Mouse (Mus musculus): Measurements from ENCODE around the gene Ucp3. TPM values are rescaled to one million over a fixed set of nuclear protein-coding genes. Genes with fewer than 3 reads are reported as not detected.
A peak's percentile ranks its signal among the peaks of the same experiment; 100 is the strongest.

Ucp3 gene
- total and polyA plus RNA-seq, 2 experiments from 2014 or later: 0.16 TPM; not detected in 1

GRCm38 (mm10) chr7:100487301-100487700 lies 14.5 kb downstream of the Ucp3 start:
- WGBS: 73% methylated on average over 2 of the region's 2 CpGs
- no peak for DNase-seq (ENCODE audit: low spot score)

GRCm38 (mm10) chr7:100488474-100489048 lies 15.8 kb downstream of the Ucp3 start:
- WGBS: 28% methylated on average over 10 of the region's 10 CpGs
- no peak for TF ChIP-seq CTCF (IDR thresholded peaks at IDR 0.05)
- 0 out of 2 replicates have a peak, but pooled peaks cover 3% of the 10 kb centered on the region for H3K4me1 ChIP-seq (ENCODE audit: insufficient read depth, low read length)
- H3K27ac ChIP-seq (ENCODE audit: low read depth, low read length): no peak overlapping the region
- H3K4me3 ChIP-seq (ENCODE audit: low read depth, low read length): no peak overlapping the region
- H3K27me3 ChIP-seq (ENCODE audit: insufficient read depth, low read length): no peaks in the 10 kb centered on the region
- H3K4me2 ChIP-seq (ENCODE audit: low read depth, low read length, poor library complexity, severe bottlenecking): no peak overlapping the region
- peak; percentile 39 for ATAC-seq (ENCODE audit: low FRiP score)
- peak; percentile 68 for DNase-seq (ENCODE audit: low spot score)
- no peaks in the 10 kb centered on the region for H3K36me3 ChIP-seq (ENCODE audit: insufficient read depth, low read length)
- H3K9ac ChIP-seq (replicated peaks; ENCODE audit: low read length, poor library complexity, severe bottlenecking): no peak overlapping the region
- no peaks in the 10 kb centered on the region for H3K9me3 ChIP-seq (ENCODE audit: low read length)

More at GRCm38 (mm10) chr7:100487301-100487700, 14.5 kb downstream of the Ucp3 start:
- Histone ChIP-seq H3K4me2 (ENCODE audit: low read depth, low read length, poor library complexity, severe bottlenecking) (no peak overlapping the region), H3K9me3 (ENCODE audit: low read length) (no peaks in the 10 kb centered on the region), H3K4me1 (ENCODE audit: insufficient read depth, low read length) (no peaks in the 10 kb centered on the region), H3K36me3 (ENCODE audit: insufficient read depth, low read length) (no peaks in the 10 kb centered on the region), H3K27ac (ENCODE audit: low read depth, low read length) (no peak overlapping the region), H3K9ac (replicated peaks; ENCODE audit: low read length, poor library complexity, severe bottlenecking) (no peak overlapping the region), H3K27me3 (ENCODE audit: insufficient read depth, low read length) (no peaks in the 10 kb centered on the region), H3K4me3 (ENCODE audit: low read depth, low read length) (no peak overlapping the region)
- ATAC-seq (ENCODE audit: low FRiP score): no peak
- TF ChIP-seq CTCF (IDR thresholded peaks at IDR 0.05): no peak

- Histone ChIP-seq H3K27ac (ENCODE audit: low read depth, low read length) (0 out of 2 replicates have a peak overlapping the region, but pooled peaks have one; percentile 13), H3K36me3 (ENCODE audit: insufficient read depth, low read length) (no peaks in the 10 kb centered on the region), H3K4me3 (ENCODE audit: low read depth, low read length) (peak overlapping the region; percentile 34), H3K27me3 (ENCODE audit: insufficient read depth, low read length) (no peaks in the 10 kb centered on the region), H3K9ac (replicated peaks; ENCODE audit: low read length, poor library complexity, severe bottlenecking) (peak overlapping the region; percentile 37; the same call in 1 of the 2 replicates), H3K9me3 (ENCODE audit: low read length) (no peaks in the 10 kb centered on the region), H3K4me1 (ENCODE audit: insufficient read depth, low read length) (peaks cover 12% of the 10 kb centered on the region; the same call in 1 of the 2 replicates), H3K4me2 (ENCODE audit: low read depth, low read length, poor library complexity, severe bottlenecking) (peak overlapping the region; percentile 58)
- 7% methylated on average over 31 of the region's 36 CpGs for WGBS
- TF ChIP-seq CTCF (IDR thresholded peaks at IDR 0.05): no peak
- DNase-seq (ENCODE audit: low spot score): no peak
- ATAC-seq (ENCODE audit: low FRiP score): no peak
Measured at GRCm38 (mm10) chr7:100492391-100493116, 19.8 kb downstream of the Ucp3 start.

GRCm38 (mm10) chr7:100493117-100493483 lies 20.3 kb downstream of the Ucp3 start, which contains the start of gene Ucp2:
Ucp2 (plus strand) TSS chr7:100493337.
- no peak for TF ChIP-seq CTCF (IDR thresholded peaks at IDR 0.05)
- H3K4me3 ChIP-seq (ENCODE audit: low read depth, low read length): peak within 1 kb of the TSS; percentile 34
- peaks cover 12% of the 10 kb centered on the region; the same call in 1 of the 2 replicates for H3K4me1 ChIP-seq (ENCODE audit: insufficient read depth, low read length)
- peak within 1 kb of the TSS; percentile 18; the same call in 1 of the 2 replicates for H3K27ac ChIP-seq (ENCODE audit: low read depth, low read length)
- 0 out of 2 replicates have a peak, but pooled peaks cover 3% of the 10 kb centered on the region for H3K36me3 ChIP-seq (ENCODE audit: insufficient read depth, low read length)
- DNase-seq (ENCODE audit: low spot score) (peak; percentile 58), ATAC-seq (ENCODE audit: low FRiP score) (no peak)
- 1% methylated on average over 26 of the region's 27 CpGs for WGBS
- H3K9me3 ChIP-seq (ENCODE audit: low read length): no peaks in the 10 kb centered on the region
- H3K9ac ChIP-seq (replicated peaks; ENCODE audit: low read length, poor library complexity, severe bottlenecking): peak within 1 kb of the TSS; percentile 37; the same call in 1 of the 2 replicates
- peak within 1 kb of the TSS; percentile 58 for H3K4me2 ChIP-seq (ENCODE audit: low read depth, low read length, poor library complexity, severe bottlenecking)
- no peaks in the 10 kb centered on the region for H3K27me3 ChIP-seq (ENCODE audit: insufficient read depth, low read length)

- TF ChIP-seq CTCF (IDR thresholded peaks at IDR 0.05): no peak
- Histone ChIP-seq H3K27me3 (ENCODE audit: insufficient read depth, low read length) (no peaks in the 10 kb centered on the region), H3K27ac (ENCODE audit: low read depth, low read length) (peak overlapping the region; percentile 18; the same call in 1 of the 2 replicates), H3K4me2 (ENCODE audit: low read depth, low read length, poor library complexity, severe bottlenecking) (peak overlapping the region; percentile 58), H3K36me3 (ENCODE audit: insufficient read depth, low read length) (0 out of 2 replicates have a peak, but pooled peaks cover 3% of the 10 kb centered on the region), H3K4me3 (ENCODE audit: low read depth, low read length) (peak overlapping the region; percentile 34), H3K4me1 (ENCODE audit: insufficient read depth, low read length) (peaks cover 12% of the 10 kb centered on the region; the same call in 1 of the 2 replicates), H3K9me3 (ENCODE audit: low read length) (no peaks in the 10 kb centered on the region), H3K9ac (replicated peaks; ENCODE audit: low read length, poor library complexity, severe bottlenecking) (no peak overlapping the region)
- ATAC-seq (ENCODE audit: low FRiP score) (no peak), DNase-seq (ENCODE audit: low spot score) (peak; percentile 71)
- WGBS: 40% methylated on average over 19 of the region's 19 CpGs
Measured at GRCm38 (mm10) chr7:100493484-100494414, 21.0 kb downstream of the Ucp3 start.
